ENCODE assay signal across 8 mouse cellular contexts in genomic region chr16:76372941-76373561, GRCm38 (mm10). TPM values are rescaled to one million over a fixed set of nuclear protein-coding genes. Genes with fewer than 3 reads are reported as not detected.
DNase-seq lines count a peak whose midpoint lies in the region; ATAC-seq lines count a peak whose summit lies in the region.

No protein-coding gene starts in this region.

- H3K36me3 ChIP-seq in hindbrain, embryonic 11.5 days (ENCODE audit: control insufficient read depth, insufficient read depth, low read length): no peaks in the 10 kb centered on the region

- H3K9me3 ChIP-seq in hindbrain, embryonic 11.5 days (ENCODE audit: control insufficient read depth, low read length): no peaks in the 10 kb centered on the region

- under 1% methylated on average over 42 of the region's 70 CpGs for WGBS in hindbrain, embryonic 11.5 days

- H3K4me2 ChIP-seq in hindbrain, embryonic 11.5 days (replicated peaks; ENCODE audit: low read depth, low read length): peak overlapping the region; percentile 40

- H3K9ac ChIP-seq in hindbrain, embryonic 11.5 days (ENCODE audit: low read depth, low read length): peak overlapping the region; percentile 96

- peak; percentile 94 for ATAC-seq in hindbrain, embryonic 11.5 days (ENCODE audit: low FRiP score)

- DNase-seq in Muller cell, postnatal 12 days (ENCODE audit: inconsistent ontology term): peak; percentile 95
- DNase-seq in cerebellum, adult 9-11 months: peak; percentile 89
- peak; percentile 52 to 79 for DNase-seq in frontal cortex, adult 2 months (ENCODE audit: extremely low spot score in 1 of 2, low spot score in 1 of 2)
- DNase-seq in hindbrain, embryonic 11.5 days (ENCODE audit: low spot score): peak; percentile 89
- peak; percentile 75 to 85 for DNase-seq in layer of hippocampus, postnatal 25 days (ENCODE audit: extremely low spot score in 1 of 2, low spot score in 1 of 2)
- peak; percentile 87 for DNase-seq in lung, postnatal 25 days (ENCODE audit: low spot score)
- DNase-seq in retina, adult 2 months (ENCODE audit: low read depth, low spot score): peak; percentile 71
- peak; percentile 86 for DNase-seq in thymus, postnatal 25 days

- no peaks in the 10 kb centered on the region for H3K4me1 ChIP-seq in hindbrain, embryonic 11.5 days (replicated peaks; ENCODE audit: control insufficient read depth, insufficient read depth, low read length)

- H3K27ac ChIP-seq in hindbrain, embryonic 11.5 days (ENCODE audit: low read depth, low read length): peak overlapping the region; percentile 97

- H3K4me3 ChIP-seq in hindbrain, embryonic 11.5 days (ENCODE audit: low read depth, low read length): peak overlapping the region; percentile 84

- no peaks in the 10 kb centered on the region for H3K27me3 ChIP-seq in hindbrain, embryonic 11.5 days (ENCODE audit: control insufficient read depth, insufficient read depth, low read length)

RNA-seq across cellular contexts. Expression of gene Nrip1, which starts 0.6 kb away (rescaled TPM):
- polyA plus RNA-seq in frontal cortex, adult 2 months (2012; rRNA removed): 8.1 and 10.1 TPM in 2 replicates
- 26.5 and 35.5 TPM in 2 replicates for polyA plus RNA-seq in hindbrain, embryonic 11.5 days (2014; fragmentation: Nextera tagmentation; extraction: Ambion mirVana)
- 10 to 100 TPM; 61.2 to 63.5 TPM for total RNA-seq in layer of hippocampus, postnatal 25 days (2021)

Comparison
In these comparisons a context has a peak if more than half of its experiments do, and no peak if none do; other contexts are left out.
1. Peak in every context shown above with its lines: DNase-seq, ATAC-seq, H3K4me3 ChIP-seq and H3K27ac ChIP-seq.